Comparison of ENCODE assay signal across 8 mouse cellular contexts in genomic region chr1:139422941-139423340, GRCm38 (mm10). TPM values are rescaled to one million over a fixed set of nuclear protein-coding genes. Genes with fewer than 3 reads are reported as not detected.
DNase-seq lines count a peak whose midpoint lies in the region; ATAC-seq and TF ChIP-seq lines count a peak whose summit lies in the region.

No protein-coding gene starts in this region.

- no peak for TF ChIP-seq RAD21 in MEL (IDR thresholded peaks at IDR 0.05; ENCODE audit: low read depth, low read length)

- no peak for TF ChIP-seq CTCF in MEL (IDR thresholded peaks at IDR 0.05 in 2 of 3, conservative IDR thresholded peaks at IDR 0.05 in 1 of 3; ENCODE audit: control insufficient read depth in 1 of 3, insufficient read depth in 1 of 3, low read depth in 2 of 3, low read length in 3 of 3, poor library complexity in 1 of 3, severe bottlenecking in 1 of 3)
- no peak for TF ChIP-seq CTCF in liver, embryonic 14.5 days (IDR thresholded peaks at IDR 0.05; ENCODE audit: low read depth)
- no peak for TF ChIP-seq CTCF in olfactory bulb, adult 2 months (IDR thresholded peaks at IDR 0.05; ENCODE audit: insufficient read depth, low read depth, low read length)

- WGBS in embryonic facial prominence, embryonic 14.5 days = 21% methylated on average over 10 of the region's 10 CpGs
- 28% methylated on average over 10 of the region's 10 CpGs for WGBS in liver, embryonic 14.5 days (ENCODE audit: insufficient replicate concordance)
- WGBS in olfactory bulb, adult 2 months = 6% methylated on average over 10 of the region's 10 CpGs

- peaks cover 27% of the 10 kb centered on the region for H3K79me2 ChIP-seq in MEL (ENCODE audit: control insufficient read depth, insufficient read depth, low read length, poor library complexity)

- H3K9me3 ChIP-seq in MEL (replicated peaks; ENCODE audit: insufficient read depth, low read length) = no peaks in the 10 kb centered on the region
- H3K9me3 ChIP-seq in embryonic facial prominence, embryonic 14.5 days (ENCODE audit: control insufficient read depth, low read length) = no peaks in the 10 kb centered on the region
- H3K9me3 ChIP-seq in liver, embryonic 14.5 days (ENCODE audit: control insufficient read depth, low read length) = no peaks in the 10 kb centered on the region

- peak overlapping the region; percentile 84 for H3K9ac ChIP-seq in MEL (ENCODE audit: control insufficient read depth, low read depth, low read length, poor library complexity, severe bottlenecking)
- H3K9ac ChIP-seq in embryonic facial prominence, embryonic 14.5 days (ENCODE audit: low read depth, low read length) = peak overlapping the region; percentile 96
- peak overlapping the region; percentile 98 for H3K9ac ChIP-seq in liver, embryonic 14.5 days (replicated peaks)

- TF ChIP-seq POLR2A in MEL (IDR thresholded peaks at IDR 0.05; ENCODE audit: control insufficient read depth in 1 of 2, insufficient read depth in 1 of 2, low read depth in 1 of 2, low read length in 2 of 2, poor library complexity in 1 of 2) = no peak
- TF ChIP-seq POLR2A in olfactory bulb, adult 2 months (IDR thresholded peaks at IDR 0.05; ENCODE audit: insufficient read depth, low read depth, low read length) = no peak

- peaks cover 5 to 16% of the 10 kb centered on the region in 2 experiments for H3K4me1 ChIP-seq in MEL (ENCODE audit: control insufficient read depth in 1 of 2, insufficient read depth in 2 of 2, low read length in 2 of 2)
- peaks cover 25% of the 10 kb centered on the region for H3K4me1 ChIP-seq in embryonic facial prominence, embryonic 14.5 days (ENCODE audit: control insufficient read depth, insufficient read depth, low read length)
- H3K4me1 ChIP-seq in liver, embryonic 14.5 days (replicated peaks; ENCODE audit: control insufficient read depth in 2 of 2, insufficient read depth in 2 of 2, low read length in 1 of 2) = peaks cover 15 to 18% of the 10 kb centered on the region in 2 experiments
- peaks cover 9% of the 10 kb centered on the region; the same call in 1 of the 2 replicates for H3K4me1 ChIP-seq in olfactory bulb, adult 2 months (ENCODE audit: control insufficient read depth, insufficient read depth, low read length)

- no peak for TF ChIP-seq EP300 in MEL (IDR thresholded peaks at IDR 0.05; ENCODE audit: low read depth in 1 of 2, low read length in 2 of 2)
- TF ChIP-seq EP300 in liver, embryonic 14.5 days (IDR thresholded peaks at IDR 0.05; ENCODE audit: low read depth) = no peak

- H3K36me3 ChIP-seq in MEL (ENCODE audit: control insufficient read depth in 1 of 2, insufficient read depth in 2 of 2, low read length in 2 of 2) = peaks cover 0 to 19% of the 10 kb centered on the region in 2 experiments; a peak in 3 of 4 replicates
- H3K36me3 ChIP-seq in embryonic facial prominence, embryonic 14.5 days (ENCODE audit: control insufficient read depth, insufficient read depth, low read length) = 0 out of 2 replicates have a peak, but pooled peaks cover 9% of the 10 kb centered on the region
- H3K36me3 ChIP-seq in liver, embryonic 14.5 days (replicated peaks; ENCODE audit: control insufficient read depth, insufficient read depth, low read depth) = no peaks in the 10 kb centered on the region

- peak overlapping the region; percentile 69 for H3K4me2 ChIP-seq in embryonic facial prominence, embryonic 14.5 days (ENCODE audit: low read depth, low read length)
- H3K4me2 ChIP-seq in liver, embryonic 14.5 days (ENCODE audit: low read depth) = peak overlapping the region; percentile 93

- H3K4me3 ChIP-seq in MEL (ENCODE audit: control insufficient read depth in 1 of 2, insufficient read depth in 1 of 2, low read depth in 2 of 2, low read length in 2 of 2) = peak overlapping the region; percentile 70 to 96
- H3K4me3 ChIP-seq in embryonic facial prominence, embryonic 14.5 days (ENCODE audit: low read depth, low read length) = peak overlapping the region; percentile 80
- peak overlapping the region; percentile 97 for H3K4me3 ChIP-seq in liver, embryonic 14.5 days (ENCODE audit: insufficient read depth in 1 of 2, low read depth in 2 of 2, low read length in 2 of 2)
- peak overlapping the region; percentile 84 for H3K4me3 ChIP-seq in olfactory bulb, adult 2 months (ENCODE audit: insufficient read depth, low read depth, low read length)

- no peak overlapping the region; the same call in 1 of the 2 replicates for H3K27ac ChIP-seq in MEL (ENCODE audit: control insufficient read depth, low read depth, low read length)
- peak overlapping the region; percentile 84 for H3K27ac ChIP-seq in embryonic facial prominence, embryonic 14.5 days (replicated peaks; ENCODE audit: low read depth, low read length)
- H3K27ac ChIP-seq in liver, embryonic 14.5 days = no peak overlapping the region
- H3K27ac ChIP-seq in olfactory bulb, adult 2 months (ENCODE audit: insufficient read depth, low read depth, low read length) = no peak overlapping the region

- H3K27me3 ChIP-seq in MEL (ENCODE audit: control insufficient read depth in 1 of 2, insufficient read depth in 2 of 2, low read length in 2 of 2) = no peaks in the 10 kb centered on the region
- no peaks in the 10 kb centered on the region for H3K27me3 ChIP-seq in embryonic facial prominence, embryonic 14.5 days (replicated peaks; ENCODE audit: control insufficient read depth, insufficient read depth, low read length)
- no peaks in the 10 kb centered on the region for H3K27me3 ChIP-seq in liver, embryonic 14.5 days (ENCODE audit: control insufficient read depth, insufficient read depth, low read length)

- ATAC-seq in cerebellum, adult (ENCODE audit: insufficient number of reproducible peaks, low FRiP score, low TSS enrichment) = no peak
- no peak for ATAC-seq in embryonic facial prominence, embryonic 14.5 days (ENCODE audit: low read depth)
- no peak for ATAC-seq in liver, embryonic 14.5 days (ENCODE audit: insufficient read depth)

- DNase-seq in cerebellum, postnatal 10 days = peak; percentile 46 to 52
- peak; percentile 70 for DNase-seq in MEL (ENCODE audit: low read depth, low spot score)
- peak; percentile 56 for DNase-seq in embryonic facial prominence, embryonic 14.5 days (ENCODE audit: low spot score)
- peak; percentile 60 for DNase-seq in induced T-regulatory cell, adult 2 months (ENCODE audit: low read depth)
- no peak for DNase-seq in liver, embryonic 14.5 days (ENCODE audit: low read depth in 3 of 3, low spot score in 3 of 3)
- no peak for DNase-seq in spleen, postnatal 36 days (ENCODE audit: low spot score in 2 of 2)

TF ChIP-seq in MEL, 35 proteins besides CTCF, POLR2A, EP300 and RAD21:
- TF ChIP-seq UBTF (IDR thresholded peaks at IDR 0.05; ENCODE audit: borderline replicate concordance, insufficient read depth, low read depth, low read length) (no peak), MAX (IDR thresholded peaks at IDR 0.05; ENCODE audit: low read length) (no peak), GATA1 (IDR thresholded peaks at IDR 0.05; ENCODE audit: low read depth, low read length) (no peak), TBP (IDR thresholded peaks at IDR 0.05; ENCODE audit: low read depth, low read length) (no peak), NELFE (IDR thresholded peaks at IDR 0.05; ENCODE audit: low read depth, low read length) (no peak), POLR2AphosphoS2 (IDR thresholded peaks at IDR 0.05; ENCODE audit: low read length) (no peak), KAT2A (conservative IDR thresholded peaks at IDR 0.05; ENCODE audit: low read depth, low read length) (no peak), GABPA (IDR thresholded peaks at IDR 0.05; ENCODE audit: low read depth, low read length) (no peak), ELF1 (IDR thresholded peaks at IDR 0.05; ENCODE audit: low read depth, low read length) (no peak)

RNA-seq across cellular contexts. Expression of gene Zbtb41, which starts 0.9 kb away (rescaled TPM):
- 8.4 and 9.3 TPM in 2 replicates for total RNA-seq in MEL (2012; rRNA removed)
- polyA plus RNA-seq in MEL (2012; ENCODE audit: insufficient read depth in 1 of 2, insufficient read length in 2 of 2, low read depth in 1 of 2, low replicate concordance in 2 of 2, missing spikeins in 1 of 2) = 1 to 10 TPM in 1 of 2 experiments, not detected in 1; 7.6 TPM
- 13.3 and 13.7 TPM in 2 replicates for polyA plus RNA-seq in embryonic facial prominence, embryonic 14.5 days (2014; fragmentation: Nextera tagmentation; extraction: Ambion mirVana)
- 1.1 and 1.6 TPM in 2 replicates for polyA plus RNA-seq in liver, embryonic 14.5 days (2012; rRNA removed)
- polyA plus RNA-seq in liver, embryonic 14.5 days (2014; fragmentation: Nextera tagmentation; extraction: Ambion mirVana) = 2.2 and 3.2 TPM in 2 replicates
- not detected in 2 replicates for polyA plus RNA-seq in olfactory bulb, adult 2 months (2012; ENCODE audit: insufficient read depth, insufficient read length, low replicate concordance, missing spikeins)

RNA-seq across cellular contexts. Expression of gene Aspm, which starts 31.6 kb away (rescaled TPM):
- total RNA-seq in MEL (2012; rRNA removed) = 15.1 and 19.4 TPM in 2 replicates
- polyA plus RNA-seq in MEL (2012; ENCODE audit: insufficient read depth in 1 of 2, insufficient read length in 2 of 2, low read depth in 1 of 2, low replicate concordance in 2 of 2, missing spikeins in 1 of 2) = 100 to 1,000 TPM in 1 of 2 experiments, 10 to 100 TPM in 1; 15.1 to 137 TPM
- polyA plus RNA-seq in embryonic facial prominence, embryonic 14.5 days (2014; fragmentation: Nextera tagmentation; extraction: Ambion mirVana) = 14.8 and 16.3 TPM in 2 replicates
- 4.4 and 6.6 TPM in 2 replicates for polyA plus RNA-seq in liver, embryonic 14.5 days (2012; rRNA removed)
- 11.4 and 13.8 TPM in 2 replicates for polyA plus RNA-seq in liver, embryonic 14.5 days (2014; fragmentation: Nextera tagmentation; extraction: Ambion mirVana)
- polyA plus RNA-seq in olfactory bulb, adult 2 months (2012; ENCODE audit: insufficient read depth, insufficient read length, low replicate concordance, missing spikeins) = not detected in 2 replicates

RNA-seq across cellular contexts. Expression of gene Crb1, which starts 46.0 kb away (rescaled TPM):
- not detected in 2 replicates for total RNA-seq in MEL (2012; rRNA removed)
- not detected for polyA plus RNA-seq in MEL (2012; ENCODE audit: insufficient read depth in 1 of 2, insufficient read length in 2 of 2, low read depth in 1 of 2, low replicate concordance in 2 of 2, missing spikeins in 1 of 2)
- polyA plus RNA-seq in embryonic facial prominence, embryonic 14.5 days (2014; fragmentation: Nextera tagmentation; extraction: Ambion mirVana) = 0.10 and 0.34 TPM in 2 replicates
- polyA plus RNA-seq in liver, embryonic 14.5 days (2012; rRNA removed) = 0.01 TPM in 1 of 2 replicates, not detected in the other
- not detected in 2 replicates for polyA plus RNA-seq in liver, embryonic 14.5 days (2014; fragmentation: Nextera tagmentation; extraction: Ambion mirVana)
- polyA plus RNA-seq in olfactory bulb, adult 2 months (2012; ENCODE audit: insufficient read depth, insufficient read length, low replicate concordance, missing spikeins) = not detected in 2 replicates

Comparison
In these comparisons a context has a peak if more than half of its experiments do, and no peak if none do; other contexts are left out.
1. DNase-seq: peak in cerebellum, postnatal 10 days (2 of 2), MEL (single experiment), embryonic facial prominence, embryonic 14.5 days (single experiment) and induced T-regulatory cell, adult 2 months (single experiment); none in liver, embryonic 14.5 days (0 of 3) and spleen, postnatal 36 days (0 of 2).
2. Peak in every context shown above with its lines, with median percentiles within 50 percentile points of each other: H3K4me3 ChIP-seq and H3K9ac ChIP-seq.